Mouse (Mus musculus) 416B (cell line): Measurements from ENCODE around the gene Ccdc63.

ENCODE experiments used
- DNase-seq: peaks from one replicate; pipeline ENCODE4 v3.0.0; 2011; ENCODE audit warnings: low read depth

Ccdc63 gene

DNA sequence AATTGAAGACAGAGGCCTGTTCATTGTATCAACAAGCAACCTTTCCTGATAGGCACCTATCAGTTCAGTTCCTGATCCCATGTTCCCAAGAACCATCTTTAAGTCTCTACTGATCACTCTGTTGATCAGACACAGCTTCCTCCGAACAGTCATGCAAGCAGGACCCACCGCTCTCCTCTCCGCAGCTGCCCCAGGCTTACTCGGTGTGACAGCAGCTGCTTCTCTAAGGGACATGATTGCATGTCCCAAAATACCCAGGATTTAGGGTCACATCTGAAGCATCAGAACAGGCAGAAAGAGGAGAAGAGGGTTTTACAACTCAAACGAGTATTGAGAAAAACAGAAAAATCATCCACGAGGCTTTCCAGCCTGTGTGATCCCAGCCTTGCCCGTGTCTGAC is 55.3 kb downstream of the Ccdc63 start:
- DNase-seq, result no peak

DNA sequence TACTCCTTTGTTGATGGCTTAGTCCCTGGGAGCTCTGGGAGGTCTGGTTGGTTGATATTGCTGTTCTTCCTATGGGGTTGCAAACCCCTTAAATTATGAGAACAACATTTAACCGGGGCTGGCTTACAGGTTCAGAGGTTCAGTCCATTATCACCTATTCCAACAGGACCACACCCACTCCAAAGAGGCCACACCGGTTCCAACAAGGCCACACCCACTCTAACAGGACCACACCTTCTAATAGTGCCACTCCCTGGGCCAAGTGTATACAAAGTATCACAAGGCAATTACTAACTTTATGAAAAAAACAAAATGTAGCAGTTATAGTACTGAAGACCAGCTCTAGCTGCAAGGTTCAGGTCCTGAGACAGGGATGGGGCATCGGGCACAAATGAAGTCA is 56.2 kb downstream of the Ccdc63 start:
- DNase-seq, result no peak

DNA sequence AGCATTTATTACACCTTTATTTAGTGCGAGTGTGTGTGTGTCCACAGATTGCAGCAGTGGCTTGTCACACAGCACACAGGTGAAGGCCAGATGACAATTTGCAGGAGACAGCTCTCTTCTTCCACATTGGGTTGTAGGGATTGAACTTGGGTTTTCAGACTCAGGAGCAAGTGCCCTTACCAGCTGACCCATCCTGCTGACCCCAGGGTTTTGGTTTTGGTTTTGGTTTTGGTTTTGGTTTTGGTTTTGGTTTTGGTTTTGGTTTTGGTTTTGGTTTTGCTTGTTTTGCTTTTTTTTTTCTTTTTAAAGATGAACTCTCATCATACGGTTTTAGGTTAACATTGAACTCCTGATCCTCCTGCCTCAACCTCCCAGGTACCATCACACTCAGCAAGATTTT is 57.3 kb downstream of the Ccdc63 start:
- no peak for DNase-seq

DNA sequence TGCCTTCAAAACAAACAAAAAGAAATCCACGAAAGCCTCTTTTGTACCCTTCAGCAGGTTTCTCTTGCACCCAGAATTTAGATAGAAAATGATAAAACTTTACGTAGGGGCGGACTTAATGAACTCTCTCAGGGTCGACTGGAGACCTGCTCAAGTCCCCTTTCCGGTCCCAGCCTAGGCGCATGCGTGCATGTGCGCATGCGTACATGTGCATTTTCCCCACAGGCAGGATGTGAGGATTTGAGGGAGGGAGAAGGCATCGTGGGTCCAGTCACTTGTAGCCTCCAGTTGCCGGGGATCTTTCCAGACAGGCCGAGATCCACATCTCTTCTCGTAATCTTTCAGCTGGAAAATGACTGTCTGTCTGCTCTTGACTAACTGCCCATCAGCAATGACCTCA is 59.2 kb downstream of the Ccdc63 start:
- no peak for DNase-seq

DNA sequence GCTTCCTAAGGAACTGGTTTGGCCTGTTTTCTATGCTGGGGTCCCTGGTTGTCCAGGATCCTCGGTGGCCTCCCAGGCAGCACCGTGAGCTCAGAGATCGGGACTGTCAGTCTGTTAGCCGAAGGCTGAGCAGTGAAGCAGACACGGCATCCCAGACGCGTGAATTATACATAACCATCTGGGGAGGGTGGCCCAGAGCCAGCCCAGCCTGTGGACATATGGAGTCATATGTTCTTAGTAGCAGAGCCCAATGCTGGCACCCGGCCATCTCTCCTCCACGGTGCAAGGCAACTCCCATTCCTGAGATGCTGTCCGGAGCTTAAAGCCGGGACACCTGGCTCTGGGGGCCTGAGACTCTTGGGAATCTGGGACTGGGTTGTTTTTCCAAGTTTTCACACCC is 59.7 kb downstream of the Ccdc63 start:
- no peak for DNase-seq

DNA sequence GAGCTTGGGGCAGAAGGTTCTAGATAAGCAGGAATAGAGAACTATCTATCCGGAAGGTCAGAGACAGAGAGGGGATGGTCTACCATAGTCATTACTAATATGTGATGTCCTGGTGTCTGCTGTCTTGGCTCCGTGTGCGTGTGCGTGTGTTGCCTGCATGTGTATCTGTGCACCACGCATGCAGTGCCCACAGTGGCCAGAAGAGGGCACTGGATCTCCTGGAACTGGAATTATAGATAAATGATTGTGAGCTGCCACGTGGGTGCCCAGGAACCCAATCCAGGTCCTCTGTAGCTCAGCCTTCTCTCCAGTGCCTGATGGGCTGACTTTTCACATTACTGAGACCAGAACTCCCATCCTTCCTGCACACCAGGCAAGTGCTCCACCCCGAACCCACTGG is 60.8 kb downstream of the Ccdc63 start:
- DNase-seq, result no peak

DNA sequence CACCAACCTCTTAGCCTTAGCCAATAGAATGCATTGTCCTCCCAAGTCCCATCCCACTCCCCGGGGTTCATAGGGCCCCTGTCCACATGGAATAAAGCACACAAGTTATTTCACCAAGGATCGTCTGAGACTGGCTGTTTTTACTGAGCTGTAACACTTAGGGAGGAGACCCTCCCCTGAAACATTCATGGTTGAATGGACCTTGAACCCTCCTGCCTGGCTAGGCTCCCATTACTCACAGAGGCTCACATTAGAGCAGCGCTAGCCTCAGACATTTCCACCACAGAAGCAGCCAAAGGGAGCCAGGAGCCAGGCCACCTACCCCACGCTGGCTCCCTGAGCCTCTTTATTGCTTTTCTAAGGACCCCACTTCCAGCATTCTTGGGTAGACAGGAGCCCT is 63.4 kb downstream of the Ccdc63 start:
- no peak for DNase-seq

DNA sequence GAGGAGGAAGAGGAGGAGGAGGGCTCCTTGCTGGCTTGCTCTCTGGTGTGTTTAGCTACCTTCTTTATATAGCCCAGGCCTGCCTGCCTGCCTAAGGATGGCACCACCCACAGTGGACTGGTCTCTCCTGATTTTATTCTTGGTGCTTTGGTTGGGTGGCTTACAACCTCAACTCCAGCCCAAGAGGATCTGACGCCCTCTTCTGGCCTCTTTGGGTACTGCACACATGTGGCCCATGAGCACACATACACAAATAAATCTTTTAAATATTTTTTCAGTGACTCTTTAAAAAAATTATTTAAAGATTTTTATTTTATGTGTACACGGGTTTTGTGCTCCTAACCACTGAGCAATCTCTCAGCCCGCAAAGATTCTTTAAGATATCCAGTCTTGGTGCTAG is 64.9 kb downstream of the Ccdc63 start:
- DNase-seq, result no peak

DNA sequence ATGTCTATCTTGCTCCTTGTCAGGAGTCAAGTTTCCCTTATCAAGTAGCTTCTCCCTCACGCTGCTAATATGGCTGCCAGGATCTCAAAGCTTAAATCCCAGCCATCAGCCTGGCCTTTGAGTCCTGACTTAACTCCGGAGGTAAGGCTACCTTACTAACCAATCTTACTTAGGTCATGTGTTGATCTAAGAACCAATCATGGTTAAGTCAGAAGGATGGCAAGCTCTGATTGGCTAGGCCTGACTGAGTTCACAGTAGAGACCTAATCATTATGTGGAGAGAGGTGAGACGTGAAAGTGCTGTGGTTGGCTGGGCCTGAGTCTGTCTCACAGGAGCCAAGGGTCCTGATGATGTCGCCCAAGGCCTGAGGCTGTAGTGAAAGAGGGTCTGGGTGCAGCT is 68.6 kb downstream of the Ccdc63 start:
- DNase-seq, result no peak

DNA sequence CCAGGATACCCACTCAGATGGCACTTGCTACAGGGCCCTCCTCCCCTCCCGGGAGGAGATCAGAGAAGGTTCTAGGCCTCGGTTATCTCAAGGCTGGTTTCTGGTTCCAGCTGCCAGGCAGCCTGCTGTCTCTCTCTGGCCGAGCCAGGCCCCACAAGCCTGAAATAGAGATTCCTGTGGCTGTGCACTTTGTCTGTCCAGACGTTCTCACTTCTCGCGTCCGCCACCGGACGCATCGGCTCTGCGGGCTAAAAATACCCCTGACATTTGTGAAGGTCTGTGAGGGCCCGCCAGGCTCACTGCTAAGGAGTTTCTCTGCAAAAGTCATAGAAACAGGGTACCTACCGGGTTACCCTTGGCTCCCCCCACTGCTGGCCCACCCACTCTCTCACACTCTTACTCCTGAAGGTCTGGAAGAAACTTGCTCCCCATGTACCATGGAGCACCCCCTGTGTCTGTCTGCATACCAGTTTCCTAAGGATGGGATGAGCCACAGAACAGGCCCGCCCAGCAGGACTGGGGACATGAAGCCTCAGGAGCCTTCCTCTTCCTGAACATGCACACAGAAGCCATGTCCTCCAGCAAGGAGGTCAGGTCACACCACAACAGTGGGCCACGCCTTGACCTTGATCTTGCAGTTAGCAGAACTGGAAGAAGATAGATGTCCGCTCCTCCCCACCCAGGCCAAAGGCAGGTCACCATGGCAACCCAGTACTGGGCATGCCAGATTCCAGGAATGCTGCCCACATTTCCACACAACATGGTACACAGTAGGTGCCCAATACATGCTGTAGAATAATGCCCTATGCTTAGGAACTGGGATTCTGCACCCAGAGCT is 69.4 kb downstream of the Ccdc63 start:
- DNase-seq, result no peak

DNA sequence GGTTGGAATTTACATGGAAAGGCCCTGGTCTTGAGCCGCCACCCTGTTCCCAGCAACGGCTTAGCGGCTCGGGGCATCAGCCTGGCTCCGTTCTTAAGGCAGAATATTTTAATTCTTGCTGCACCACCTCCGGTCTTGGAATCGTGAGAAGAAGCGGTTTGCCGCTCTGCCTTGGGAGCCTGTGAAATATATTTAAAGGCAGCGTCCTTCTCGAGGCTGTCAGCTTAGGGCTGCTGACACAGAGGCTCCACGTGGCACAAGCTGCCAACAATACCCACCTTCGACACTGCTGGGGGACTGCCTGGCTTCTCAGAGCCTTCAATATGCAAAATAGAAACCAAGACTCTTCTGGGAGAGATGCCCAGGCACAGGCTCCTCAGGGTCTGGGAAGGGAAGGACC is 72.1 kb downstream of the Ccdc63 start:
- no peak for DNase-seq

DNA sequence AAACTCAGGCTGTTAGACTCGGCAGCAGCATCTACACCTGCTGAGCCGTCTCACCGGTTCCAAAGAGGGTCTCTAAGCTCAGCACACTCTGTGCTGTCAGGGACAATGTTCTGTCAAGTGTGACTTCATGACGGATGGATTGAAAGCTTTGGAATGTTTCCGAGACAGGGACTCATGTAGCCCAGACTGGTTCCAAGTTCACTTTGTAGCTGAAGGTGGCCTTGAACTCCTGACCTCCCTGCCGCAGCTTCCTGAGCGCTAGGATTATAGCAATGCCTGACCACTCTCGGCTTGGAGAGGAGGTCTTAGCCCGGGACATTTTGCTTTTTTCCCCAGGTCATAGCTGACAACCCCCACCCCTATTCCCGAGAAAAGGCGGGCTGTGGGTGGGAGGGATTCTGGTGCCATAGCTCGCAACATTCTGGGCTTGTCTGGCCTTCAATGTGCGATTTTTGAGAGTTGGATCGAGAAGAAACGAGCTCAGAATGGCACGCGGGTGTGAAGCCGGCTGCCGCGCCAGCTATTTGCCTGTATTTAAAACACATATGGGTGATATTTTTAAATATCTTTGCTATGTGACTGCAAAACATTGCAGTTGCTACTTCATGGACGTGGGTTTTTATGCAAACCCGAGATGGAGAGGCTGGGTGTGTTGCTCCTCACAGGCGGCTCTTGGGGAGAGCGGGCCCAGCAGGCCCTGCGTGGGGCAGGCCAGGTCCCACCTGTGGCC is 77.3 kb downstream of the Ccdc63 start:
- DNase-seq, result no peak

DNA sequence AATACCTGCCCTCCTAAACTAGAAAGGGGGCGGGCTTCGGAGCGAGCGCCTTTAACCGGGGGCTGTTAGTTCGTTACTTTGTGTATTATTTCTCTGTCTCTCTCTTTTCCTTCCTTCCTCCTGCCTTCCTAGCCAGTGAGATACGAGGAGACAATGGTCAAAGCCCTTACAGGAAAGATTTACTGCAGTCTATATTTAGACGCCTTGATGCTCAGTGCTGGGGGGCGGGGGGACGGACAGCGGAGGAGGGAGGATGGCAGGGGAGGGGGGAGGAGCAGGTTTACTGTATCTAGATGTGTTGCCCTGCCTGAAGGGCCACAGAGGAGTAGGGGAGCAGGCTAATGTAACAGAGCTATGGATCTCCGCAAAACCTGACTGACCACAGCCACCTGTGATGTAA is 78.1 kb downstream of the Ccdc63 start:
- DNase-seq, result no peak

DNA sequence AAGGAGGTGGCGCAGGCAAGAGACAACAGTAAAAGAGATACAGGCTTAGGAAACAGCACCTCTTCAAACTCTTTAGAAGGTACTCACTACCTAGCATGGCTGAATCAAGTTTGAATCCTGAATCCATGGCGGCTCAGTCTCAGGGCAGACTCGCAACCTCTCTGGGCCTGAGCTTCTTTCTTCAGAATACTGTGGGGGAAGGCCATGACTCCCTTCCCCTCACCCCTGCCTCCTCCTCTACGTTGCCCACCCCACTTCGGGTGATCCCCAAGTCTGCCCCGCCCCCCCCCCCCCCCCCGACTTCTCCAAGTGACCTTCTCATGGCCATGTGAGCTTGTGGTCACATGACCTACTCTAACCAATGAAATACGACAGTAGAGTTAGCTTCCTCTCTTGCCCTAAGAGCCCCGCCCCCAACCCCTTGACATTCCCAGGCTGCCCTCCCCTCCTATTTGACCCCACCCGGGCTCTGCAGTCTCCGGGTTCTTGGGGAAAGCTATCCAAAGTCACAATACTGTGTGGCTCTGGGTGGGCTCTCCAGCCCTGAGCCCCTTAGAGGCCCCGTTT is 79.8 kb downstream of the Ccdc63 start:
- peak; percentile 82 for DNase-seq

DNA sequence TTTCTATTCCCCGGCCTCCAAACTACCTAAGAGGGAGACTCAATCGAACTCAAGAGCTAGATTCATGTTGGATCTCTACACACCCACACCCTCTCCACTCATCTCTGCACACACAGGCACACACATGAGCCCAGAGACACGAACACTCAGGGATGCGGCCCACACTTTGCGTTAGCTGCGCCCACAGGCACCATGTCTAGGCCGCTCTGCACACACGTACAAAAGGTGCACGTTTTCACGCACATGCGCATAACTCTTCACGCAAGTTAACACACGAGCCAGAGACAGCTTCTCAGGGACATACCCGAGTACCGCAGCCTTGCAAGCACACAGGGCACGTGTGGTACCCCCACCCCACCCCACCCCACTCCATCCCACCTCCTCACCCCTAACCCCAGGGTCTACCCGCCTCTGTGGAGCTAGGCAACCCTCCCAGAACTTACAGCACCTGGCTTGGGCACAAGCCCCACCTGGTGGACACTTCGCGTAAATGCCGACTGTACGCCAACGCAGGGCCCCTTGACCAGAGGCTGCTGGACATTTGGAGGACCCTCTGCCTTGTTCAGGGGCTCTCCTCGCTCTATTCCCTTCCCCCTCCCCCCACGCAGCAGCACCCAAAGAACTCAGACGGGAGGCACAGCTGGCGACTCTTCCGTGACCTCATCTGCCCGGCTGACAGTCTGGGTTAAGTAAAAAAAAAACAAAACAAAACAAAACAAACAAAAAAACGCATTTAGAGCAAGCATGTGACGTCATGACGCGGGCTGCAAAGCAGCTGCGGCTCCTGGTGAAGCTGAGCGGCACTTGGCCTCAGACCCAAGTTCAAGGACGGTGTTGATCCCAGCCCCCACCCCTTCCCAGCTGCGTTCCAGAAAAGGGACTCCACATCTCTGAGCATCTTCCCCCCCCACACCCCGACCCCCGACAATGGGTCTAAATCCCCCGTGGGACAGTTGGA is 81.3 kb downstream of the Ccdc63 start:
- DNase-seq, result peak; percentile 64
